Mouse (Mus musculus) kidney, adult 2 months (tissue): Measurements from ENCODE around the gene Lpcat1. TPM values are rescaled to one million over a fixed set of nuclear protein-coding genes. Genes with fewer than 3 reads are reported as not detected.

Source experiments
- DNase-seq: peaks from one replicate; pipeline ENCODE4 v3.0.0; 2021
- H3K27ac ChIP-seq: fragments of 200-500 bp; 2 replicates; pipeline ENCODE4 v1.5.1; 2012; ENCODE audit warnings: low read depth, low read length, control low read depth, inconsistent platforms; ENCODE audit not compliant: insufficient read depth
- H3K27me3 ChIP-seq: fragments of 200-500 bp; replicated peaks from 2 replicates; pipeline ENCODE4 v1.6.1; 2012; ENCODE audit warnings: mild to moderate bottlenecking, moderate library complexity, low read length, inconsistent platforms; ENCODE audit not compliant: control insufficient read depth, insufficient read depth
- H3K36me3 ChIP-seq: fragments of 200-500 bp; 2 replicates; pipeline ENCODE4 v1.6.1; 2012; ENCODE audit warnings: mild to moderate bottlenecking, moderate library complexity, low read length, inconsistent platforms; ENCODE audit not compliant: control insufficient read depth, insufficient read depth
- H3K4me1 ChIP-seq: fragments of 200-500 bp; 2 replicates; pipeline ENCODE4 v1.6.1; 2011; ENCODE audit warnings: low read length; ENCODE audit not compliant: control insufficient read depth, insufficient read depth
- H3K4me3 ChIP-seq: fragments of 200-500 bp; 2 replicates; pipeline ENCODE4 v1.5.1; 2011; ENCODE audit warnings: mild to moderate bottlenecking, low read depth, low read length, control low read depth; ENCODE audit not compliant: insufficient read depth
- CTCF ChIP-seq: fragments of 200-500 bp; conservative IDR thresholded peaks from 2 replicates; pipeline ENCODE4 v1.5.1; 2011; ENCODE audit warnings: low read depth, mild to moderate bottlenecking, control low read depth, low read length, moderate library complexity, mixed read lengths; ENCODE audit not compliant: insufficient read depth, insufficient read length
- POLR2A ChIP-seq: fragments of 200-500 bp; IDR thresholded peaks from one replicate; pipeline ENCODE4 v1.6.1; 2011; ENCODE audit warnings: low read depth, low read length, control low read depth
- WGBS: fragments of 180-500 bp; shearing (Covaris S2); methylation state at CpG from one replicate; pipeline ENCODE4 v1.1.7; 2018; 5-methylcytosine and 5-hydroxymethylcytosine counted together
- polyA plus RNA-seq: library from polyadenylated mRNA; depleted of rRNA; stranded (reverse); fragments of >200 nt; gene quantifications from 2 replicates; pipeline ENCODE4 v1.2.3, GENCODE M21; 2012

Gene Lpcat1
- polyA plus RNA-seq, 1 experiment = 16.0 TPM

- 77% methylated on average over 8 of the region's 8 CpGs for WGBS
- Histone ChIP-seq H3K27me3 (no peaks in the 10 kb centered on the region), H3K4me3 (no peak overlapping the region), H3K27ac (no peak overlapping the region), H3K4me1 (no peaks in the 10 kb centered on the region), H3K36me3 (no peaks in the 10 kb centered on the region)
- TF ChIP-seq CTCF (no peak), POLR2A (no peak)
- DNase-seq = no peak
These were observed 9.8 kb downstream of the Lpcat1 start for GRCm38 (mm10) chr13:73476796-73477195.

GRCm38 (mm10) chr13:73477841-73478240 is 10.8 kb downstream of the Lpcat1 start:
- DNase-seq = no peak
- TF ChIP-seq POLR2A (no peak), CTCF (no peak)
- Histone ChIP-seq H3K4me1 (no peaks in the 10 kb centered on the region), H3K27ac (no peak overlapping the region), H3K27me3 (no peaks in the 10 kb centered on the region), H3K4me3 (no peak overlapping the region), H3K36me3 (no peaks in the 10 kb centered on the region)
- WGBS = 91% methylated on average over 2 of the region's 2 CpGs

GRCm38 (mm10) chr13:73482476-73482875 is 15.5 kb downstream of the Lpcat1 start:
- Histone ChIP-seq H3K27ac (no peak overlapping the region), H3K27me3 (no peaks in the 10 kb centered on the region), H3K4me3 (no peak overlapping the region), H3K4me1 (no peaks in the 10 kb centered on the region), H3K36me3 (no peaks in the 10 kb centered on the region)
- WGBS = 65% methylated on average over 7 of the region's 7 CpGs
- no peak for TF ChIP-seq CTCF
- no peak for TF ChIP-seq POLR2A
- DNase-seq = no peak

GRCm38 (mm10) chr13:73483331-73483730 is 16.3 kb downstream of the Lpcat1 start:
- Histone ChIP-seq H3K27ac (no peak overlapping the region), H3K27me3 (no peaks in the 10 kb centered on the region), H3K36me3 (no peaks in the 10 kb centered on the region), H3K4me3 (no peak overlapping the region), H3K4me1 (no peaks in the 10 kb centered on the region)
- no peak for DNase-seq
- no peak for TF ChIP-seq CTCF
- no peak for TF ChIP-seq POLR2A
- WGBS = 94% methylated on average over 6 of the region's 6 CpGs

GRCm38 (mm10) chr13:73484171-73484570 is 17.2 kb downstream of the Lpcat1 start:
- H3K27ac ChIP-seq = no peak overlapping the region
- no peaks in the 10 kb centered on the region for H3K4me1 ChIP-seq
- DNase-seq = no peak
- WGBS = 53% methylated on average over 5 of the region's 5 CpGs
- no peaks in the 10 kb centered on the region for H3K27me3 ChIP-seq
- no peak overlapping the region for H3K4me3 ChIP-seq
- TF ChIP-seq CTCF = no peak
- TF ChIP-seq POLR2A = no peak
- no peaks in the 10 kb centered on the region for H3K36me3 ChIP-seq

GRCm38 (mm10) chr13:73488105-73488504 is 21.1 kb downstream of the Lpcat1 start:
- no peak for TF ChIP-seq POLR2A
- DNase-seq = no peak
- H3K27me3 ChIP-seq = no peaks in the 10 kb centered on the region
- H3K4me3 ChIP-seq = no peak overlapping the region
- 60% methylated on average over 3 of the region's 3 CpGs for WGBS
- no peaks in the 10 kb centered on the region for H3K36me3 ChIP-seq
- H3K27ac ChIP-seq = no peak overlapping the region
- no peaks in the 10 kb centered on the region for H3K4me1 ChIP-seq

- Histone ChIP-seq H3K27ac (no peak overlapping the region), H3K4me3 (no peak overlapping the region), H3K36me3 (no peaks in the 10 kb centered on the region), H3K27me3 (no peaks in the 10 kb centered on the region), H3K4me1 (no peaks in the 10 kb centered on the region)
- no peak for DNase-seq
- no peak for TF ChIP-seq POLR2A
- no peak for TF ChIP-seq CTCF
- 68% methylated on average over 9 of the region's 9 CpGs for WGBS
These were observed 21.7 kb downstream of the Lpcat1 start for GRCm38 (mm10) chr13:73488707-73489106.

GRCm38 (mm10) chr13:73489986-73490385 is 23.0 kb downstream of the Lpcat1 start:
- WGBS = 94% methylated on average over 3 of the region's 3 CpGs
- DNase-seq = no peak
- TF ChIP-seq POLR2A = no peak
- no peak for TF ChIP-seq CTCF
- Histone ChIP-seq H3K27me3 (no peaks in the 10 kb centered on the region), H3K27ac (no peak overlapping the region), H3K36me3 (no peaks in the 10 kb centered on the region), H3K4me3 (no peak overlapping the region), H3K4me1 (no peaks in the 10 kb centered on the region)
